Mouse (Mus musculus) stomach, embryonic 15.5 days (tissue): Measurements from ENCODE around the gene Slc8a2. TPM values are rescaled to one million over a fixed set of nuclear protein-coding genes. Genes with fewer than 3 reads are reported as not detected.

Source experiments
- ATAC-seq: fragments of 200-750 bp; cut with Nextera tagmentation; 2 replicates; pipeline ENCODE4 v1.8.0; 2017; ENCODE audit warnings: low read depth, moderate number of reproducible peaks, moderate TSS enrichment; ENCODE audit not compliant: insufficient read depth, low FRiP score
- H3K27ac ChIP-seq: fragments of 300-500 bp; sonication (generic); 2 replicates; pipeline ENCODE4 v1.5.1; 2015; ENCODE audit warnings: mild to moderate bottlenecking, inconsistent platforms
- H3K27me3 ChIP-seq: fragments of 300-500 bp; sonication (generic); replicated peaks from 2 replicates; pipeline ENCODE4 v1.6.1; 2015; ENCODE audit warnings: inconsistent platforms
- H3K36me3 ChIP-seq: fragments of 300-500 bp; sonication (generic); 2 replicates; pipeline ENCODE4 v1.6.1; 2015; ENCODE audit warnings: inconsistent platforms
- H3K4me1 ChIP-seq: fragments of 300-500 bp; sonication (generic); 2 replicates; pipeline ENCODE4 v1.6.1; 2015; ENCODE audit warnings: inconsistent platforms
- H3K4me2 ChIP-seq: fragments of 300-500 bp; sonication (generic); 2 replicates; pipeline ENCODE4 v1.6.1; 2015; ENCODE audit warnings: mild to moderate bottlenecking, inconsistent platforms
- H3K4me3 ChIP-seq: fragments of 300-500 bp; sonication (generic); replicated peaks from 2 replicates; pipeline ENCODE4 v1.5.1; 2015; ENCODE audit warnings: inconsistent platforms
- H3K9ac ChIP-seq: fragments of 300-500 bp; sonication (generic); 2 replicates; pipeline ENCODE4 v1.6.1; 2015; ENCODE audit warnings: inconsistent platforms
- H3K9me3 ChIP-seq: fragments of 300-500 bp; sonication (generic); 2 replicates; pipeline ENCODE4 v1.6.1; 2016; ENCODE audit warnings: inconsistent platforms
- WGBS: fragments of 180-500 bp; shearing (Covaris S2); methylation state at CpG from one replicate; pipeline ENCODE4 v1.1.7; 2015; 5-methylcytosine and 5-hydroxymethylcytosine counted together
- polyA plus RNA-seq: library from polyadenylated mRNA; unstranded; fragments of >200 nt; fragmentation: Nextera tagmentation; extraction: Ambion mirVana; gene quantifications from 2 replicates; pipeline ENCODE4 v1.2.1, GENCODE M21; 2015

The Slc8a2 gene
- polyA plus RNA-seq, 1 experiment from 2014 or later, result 0.30 TPM

DNA sequence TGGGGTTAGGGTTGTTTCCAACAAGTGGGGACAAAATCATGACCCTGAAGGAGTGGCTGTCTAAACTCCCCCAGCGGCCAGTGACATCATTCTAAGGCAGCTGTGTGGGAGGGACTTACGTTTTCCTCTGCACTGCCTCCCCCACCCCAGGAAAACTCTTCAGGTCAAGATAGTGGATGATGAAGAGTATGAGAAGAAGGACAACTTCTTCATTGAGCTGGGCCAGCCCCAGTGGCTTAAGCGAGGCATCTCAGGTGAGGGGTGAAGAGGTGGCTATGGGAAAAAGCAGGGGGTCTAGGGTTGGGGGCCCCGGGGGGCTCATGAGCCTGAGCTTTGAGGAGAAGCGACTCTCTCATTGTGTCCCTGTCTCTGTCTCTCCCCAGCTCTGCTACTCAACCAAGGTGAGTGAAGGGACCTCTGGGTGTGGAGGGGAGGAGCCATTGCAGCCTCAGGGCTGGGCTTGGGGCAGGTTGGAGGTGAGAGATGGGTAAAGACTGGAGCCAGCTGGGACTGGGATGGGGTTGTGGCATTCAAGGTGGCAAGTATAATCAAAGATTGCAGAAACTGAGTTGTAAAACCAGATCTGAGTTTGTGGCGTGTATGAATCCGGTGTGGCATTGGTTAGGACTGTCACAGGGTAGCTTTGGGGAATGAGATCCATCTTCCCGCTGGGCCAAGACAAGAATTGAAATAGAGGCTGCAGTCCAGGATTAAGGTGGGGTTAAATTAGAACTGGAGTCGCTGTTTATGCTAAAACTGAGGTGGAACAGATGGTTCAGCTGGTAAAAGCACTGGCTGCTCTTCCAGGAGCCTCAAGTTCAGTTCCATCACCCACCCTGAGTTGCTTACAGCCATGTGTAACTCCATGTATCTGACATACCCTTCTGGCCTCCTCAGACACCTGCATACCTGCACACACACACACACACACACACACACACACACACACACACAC lies 20.8 kb downstream of the Slc8a2 start:
- H3K27ac ChIP-seq, result no peak overlapping the region
- H3K4me3 ChIP-seq, result no peak overlapping the region
- no peaks in the 10 kb centered on the region for H3K36me3 ChIP-seq
- WGBS, result 64% methylated on average over 9 of the region's 9 CpGs
- no peaks in the 10 kb centered on the region for H3K9me3 ChIP-seq
- ATAC-seq, result no peak
- no peaks in the 10 kb centered on the region for H3K27me3 ChIP-seq
- no peaks in the 10 kb centered on the region for H3K4me1 ChIP-seq
- H3K9ac ChIP-seq, result no peak overlapping the region
- no peak overlapping the region for H3K4me2 ChIP-seq

DNA sequence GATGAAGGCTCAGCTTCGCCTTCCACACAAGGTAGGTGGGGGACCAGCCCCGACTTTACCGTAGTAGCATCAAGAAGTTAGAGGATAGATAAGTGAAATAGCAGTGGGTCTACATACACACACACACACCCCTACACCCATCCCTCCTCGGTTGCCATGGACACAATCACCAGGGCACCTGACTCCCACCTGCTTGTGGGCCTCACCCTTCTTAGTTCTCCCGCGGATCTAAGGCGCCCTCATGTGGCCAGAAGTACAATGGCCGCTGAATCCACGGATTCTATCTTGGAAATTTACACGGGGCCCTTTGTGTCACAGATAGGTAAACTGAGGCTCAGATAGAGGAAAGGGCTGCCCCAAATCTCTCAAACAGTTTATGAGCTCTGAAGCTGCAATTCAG lies 23.9 kb downstream of the Slc8a2 start:
- H3K4me1 ChIP-seq, result no peaks in the 10 kb centered on the region
- no peaks in the 10 kb centered on the region for H3K36me3 ChIP-seq
- ATAC-seq, result peak; percentile 66; the same call in 1 of the 2 replicates
- no peaks in the 10 kb centered on the region for H3K9me3 ChIP-seq
- WGBS, result 17% methylated on average over 10 of the region's 10 CpGs
- no peak overlapping the region for H3K27ac ChIP-seq
- H3K27me3 ChIP-seq, result peaks cover 2% of the 10 kb centered on the region; the same call in 1 of the 2 replicates
- no peak overlapping the region for H3K4me3 ChIP-seq
- no peak overlapping the region for H3K9ac ChIP-seq
- H3K4me2 ChIP-seq, result no peak overlapping the region

DNA sequence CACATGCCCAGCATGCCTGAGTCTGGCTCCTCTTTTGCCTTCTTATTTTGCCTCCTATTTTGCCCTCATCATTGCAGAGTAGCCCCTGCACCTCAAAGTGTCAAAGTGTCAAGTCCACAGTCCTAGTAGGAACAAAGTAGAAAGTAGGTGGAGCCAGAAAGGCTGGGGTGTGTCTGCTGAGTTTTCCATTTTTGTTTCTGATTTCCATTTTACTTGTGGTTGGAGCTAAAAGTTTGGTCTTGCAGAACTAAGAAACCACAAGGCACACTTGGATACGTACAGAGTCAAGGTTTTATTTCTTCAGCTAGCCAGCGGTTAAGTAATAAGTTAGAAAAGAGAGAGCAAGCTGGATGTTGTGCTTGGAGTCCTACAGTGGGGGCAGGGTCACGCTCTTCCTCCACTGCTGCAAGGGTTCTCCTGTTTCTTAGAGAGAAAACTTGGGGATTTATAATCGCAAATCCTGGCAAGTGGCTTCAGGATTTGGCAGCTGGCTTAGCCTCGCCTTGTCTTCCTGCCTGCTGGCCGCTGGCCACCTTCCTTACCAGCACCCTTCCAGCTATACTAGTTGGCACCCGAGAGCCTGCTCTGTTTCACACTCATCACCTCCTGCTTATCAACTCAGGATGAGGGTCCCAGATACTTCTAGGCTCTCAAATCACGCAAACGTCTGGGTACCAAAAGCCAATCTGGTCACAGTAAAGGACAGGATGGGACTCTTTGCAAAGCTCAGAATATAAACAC lies 25.7 kb downstream of the Slc8a2 start:
- Histone ChIP-seq H3K4me3 (no peak overlapping the region), H3K27ac (no peak overlapping the region), H3K27me3 (peaks cover 16% of the 10 kb centered on the region; the same call in 1 of the 2 replicates), H3K9me3 (no peaks in the 10 kb centered on the region), H3K4me1 (no peaks in the 10 kb centered on the region), H3K36me3 (no peaks in the 10 kb centered on the region), H3K4me2 (no peak overlapping the region), H3K9ac (no peak overlapping the region)
- ATAC-seq, result no peak
- 73% methylated on average over 9 of the region's 9 CpGs for WGBS

DNA sequence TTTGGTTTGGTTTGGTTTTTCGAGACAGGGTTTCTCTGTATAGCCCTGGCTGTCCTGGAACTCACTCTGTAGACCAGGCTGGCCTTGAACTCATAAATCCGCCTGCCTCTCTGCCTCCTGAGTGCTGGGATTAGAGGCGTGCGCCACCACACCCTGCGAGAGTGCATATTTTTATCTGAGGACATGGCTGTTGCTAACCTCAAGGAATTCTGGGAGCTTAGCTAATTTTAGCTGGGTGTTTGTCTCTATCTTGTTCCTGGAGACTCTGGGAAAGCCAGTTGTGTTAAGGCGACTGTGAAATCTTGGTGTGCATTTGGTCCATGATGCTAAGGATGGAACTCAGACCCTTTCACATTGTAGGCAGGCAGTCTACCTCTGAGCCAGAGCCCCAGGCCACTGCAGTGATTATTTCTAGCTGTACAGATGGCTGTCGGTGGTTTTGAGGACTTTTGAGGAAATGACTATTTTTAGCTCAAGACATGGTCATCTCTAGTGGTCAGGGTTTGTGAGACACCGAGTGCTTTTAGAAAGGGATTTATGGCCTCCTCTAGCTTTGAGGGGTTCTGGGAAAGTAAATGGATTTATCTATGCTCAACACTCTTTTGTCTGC lies 26.6 kb downstream of the Slc8a2 start:
- H3K9ac ChIP-seq, result no peak overlapping the region
- no peaks in the 10 kb centered on the region for H3K36me3 ChIP-seq
- H3K4me2 ChIP-seq, result no peak overlapping the region
- H3K27me3 ChIP-seq, result peaks cover 16% of the 10 kb centered on the region; the same call in 1 of the 2 replicates
- no peaks in the 10 kb centered on the region for H3K4me1 ChIP-seq
- H3K27ac ChIP-seq, result no peak overlapping the region
- WGBS, result 66% methylated on average over 8 of the region's 8 CpGs
- no peak for ATAC-seq
- H3K4me3 ChIP-seq, result no peak overlapping the region
- no peaks in the 10 kb centered on the region for H3K9me3 ChIP-seq

DNA sequence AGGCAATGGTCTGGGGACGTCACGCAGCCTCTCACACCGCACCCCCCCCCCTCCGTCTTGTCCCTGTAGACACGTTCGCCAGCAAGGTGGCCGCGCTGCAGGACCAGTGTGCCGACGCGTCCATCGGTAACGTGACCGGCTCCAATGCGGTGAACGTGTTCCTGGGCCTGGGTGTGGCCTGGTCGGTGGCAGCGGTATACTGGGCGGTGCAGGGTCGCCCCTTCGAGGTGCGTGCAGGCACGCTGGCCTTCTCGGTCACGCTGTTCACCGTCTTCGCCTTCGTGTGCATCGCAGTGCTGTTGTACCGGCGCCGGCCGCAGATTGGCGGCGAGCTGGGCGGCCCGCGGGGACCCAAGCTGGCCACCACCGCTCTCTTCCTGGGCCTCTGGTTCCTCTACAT lies 29.1 kb downstream of the Slc8a2 start:
- H3K9me3 ChIP-seq, result no peaks in the 10 kb centered on the region
- ATAC-seq, result no peak
- no peak overlapping the region for H3K27ac ChIP-seq
- 14% methylated on average over 39 of the region's 39 CpGs for WGBS
- no peak overlapping the region for H3K4me3 ChIP-seq
- H3K9ac ChIP-seq, result no peak overlapping the region
- H3K4me1 ChIP-seq, result no peaks in the 10 kb centered on the region
- peak overlapping the region; percentile 38 for H3K4me2 ChIP-seq
- H3K27me3 ChIP-seq, result peaks cover 16% of the 10 kb centered on the region; the same call in 1 of the 2 replicates
- H3K36me3 ChIP-seq, result no peaks in the 10 kb centered on the region

DNA sequence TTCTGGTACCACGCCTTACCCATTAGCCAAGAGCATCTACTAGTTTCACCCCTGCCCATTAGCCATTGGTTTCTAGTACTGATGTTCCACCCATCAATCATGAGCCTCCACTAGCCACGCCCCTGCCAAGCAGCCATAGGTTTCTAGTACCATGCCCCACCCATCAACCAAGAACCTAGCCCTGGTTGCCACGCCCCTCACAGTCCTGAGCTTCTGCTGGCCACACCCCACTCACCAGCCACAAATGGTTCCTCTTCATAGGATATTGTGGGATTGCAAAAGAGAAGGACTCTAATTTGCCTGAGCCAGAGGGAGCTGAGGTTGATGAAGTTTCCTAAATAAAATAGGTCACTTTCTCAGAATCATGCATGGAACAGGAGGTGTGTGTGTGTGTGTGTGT lies 31.1 kb downstream of the Slc8a2 start:
- no peak overlapping the region for H3K9ac ChIP-seq
- H3K4me2 ChIP-seq, result no peak overlapping the region
- peaks cover 16% of the 10 kb centered on the region; the same call in 1 of the 2 replicates for H3K27me3 ChIP-seq
- no peak overlapping the region for H3K4me3 ChIP-seq
- H3K9me3 ChIP-seq, result no peaks in the 10 kb centered on the region
- H3K27ac ChIP-seq, result no peak overlapping the region
- H3K4me1 ChIP-seq, result no peaks in the 10 kb centered on the region
- H3K36me3 ChIP-seq, result no peaks in the 10 kb centered on the region
- WGBS, result 68% methylated on average over 3 of the region's 3 CpGs
- ATAC-seq, result no peak

DNA sequence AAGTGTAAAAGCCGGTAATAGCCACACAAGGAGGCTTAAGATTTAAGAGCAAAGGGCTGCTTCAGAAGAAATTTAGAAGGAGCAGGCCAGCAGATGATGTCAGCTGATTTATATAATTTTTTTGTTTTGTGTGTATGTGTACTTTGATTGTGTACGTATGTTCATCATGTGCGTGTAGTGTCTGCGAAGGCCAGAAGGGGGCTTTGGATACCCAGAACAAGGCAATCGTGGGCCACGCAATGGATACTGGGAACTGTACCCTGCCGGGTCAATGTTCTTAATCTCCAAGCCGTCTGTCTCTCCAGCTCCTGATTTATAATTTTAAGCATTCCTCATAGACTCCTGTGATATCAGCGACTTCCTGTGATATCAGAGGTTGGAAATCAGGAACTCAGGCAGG lies 31.7 kb downstream of the Slc8a2 start:
- Histone ChIP-seq H3K9me3 (no peaks in the 10 kb centered on the region), H3K4me1 (no peaks in the 10 kb centered on the region), H3K9ac (no peak overlapping the region), H3K4me2 (no peak overlapping the region), H3K27me3 (peaks cover 16% of the 10 kb centered on the region; the same call in 1 of the 2 replicates), H3K27ac (no peak overlapping the region), H3K4me3 (no peak overlapping the region), H3K36me3 (no peaks in the 10 kb centered on the region)
- 81% methylated on average over 9 of the region's 9 CpGs for WGBS
- no peak for ATAC-seq

DNA sequence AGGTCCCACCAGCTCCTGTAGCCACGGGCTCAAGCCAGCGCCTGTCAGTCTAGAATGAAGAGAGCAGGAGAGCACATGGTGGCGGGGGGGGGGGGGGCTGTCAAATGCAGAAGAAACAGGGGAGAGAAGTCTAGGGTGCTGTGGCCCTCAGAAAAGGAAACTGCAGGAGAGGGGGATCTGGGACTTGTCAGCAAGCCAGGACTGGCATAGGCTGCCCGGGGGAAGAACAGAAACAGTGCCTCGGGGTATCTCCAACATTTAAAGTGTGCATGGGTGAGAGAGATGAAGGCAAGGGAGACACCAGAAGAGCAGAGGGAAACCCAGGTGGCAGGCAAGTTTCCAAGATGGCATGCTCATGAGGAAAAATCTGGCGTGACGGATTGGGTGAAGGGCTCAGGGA lies 32.4 kb downstream of the Slc8a2 start:
- no peak overlapping the region for H3K27ac ChIP-seq
- WGBS, result 72% methylated on average over 7 of the region's 7 CpGs
- H3K27me3 ChIP-seq, result peaks cover 16% of the 10 kb centered on the region; the same call in 1 of the 2 replicates
- no peaks in the 10 kb centered on the region for H3K9me3 ChIP-seq
- no peak overlapping the region for H3K4me2 ChIP-seq
- no peaks in the 10 kb centered on the region for H3K4me1 ChIP-seq
- H3K9ac ChIP-seq, result no peak overlapping the region
- no peak overlapping the region for H3K4me3 ChIP-seq
- ATAC-seq, result no peak
- no peaks in the 10 kb centered on the region for H3K36me3 ChIP-seq

DNA sequence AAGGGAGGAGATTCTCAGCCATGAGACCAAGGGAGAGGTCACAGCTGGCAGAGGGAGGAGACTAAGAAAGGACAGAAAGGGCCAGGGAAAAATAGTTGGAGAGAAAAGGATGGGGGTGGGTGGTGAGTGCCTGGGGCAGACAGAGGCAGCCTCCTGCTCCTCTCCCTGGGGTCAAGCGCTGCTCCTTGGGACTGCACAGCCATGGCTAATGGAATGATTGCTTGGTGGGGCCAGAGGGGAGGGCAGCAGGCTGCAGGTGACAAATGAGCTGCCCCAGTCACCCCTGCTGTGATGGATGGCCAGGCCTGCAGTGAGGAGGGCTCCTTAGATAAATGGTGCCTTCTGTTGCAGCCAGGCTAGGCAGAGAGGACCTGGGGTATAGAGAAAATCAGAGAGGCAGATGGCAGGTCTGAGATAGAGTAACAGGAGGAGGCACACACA lies 42.5 kb downstream of the Slc8a2 start:
- Histone ChIP-seq H3K27ac (no peak overlapping the region), H3K36me3 (no peaks in the 10 kb centered on the region), H3K4me1 (peaks cover 15% of the 10 kb centered on the region; the same call in 1 of the 2 replicates), H3K9me3 (no peaks in the 10 kb centered on the region), H3K4me3 (no peak overlapping the region), H3K4me2 (no peak overlapping the region), H3K9ac (no peak overlapping the region), H3K27me3 (no peaks in the 10 kb centered on the region)
- WGBS, result 17% methylated on average over 1 of the region's 1 CpGs
- no peak for ATAC-seq

DNA sequence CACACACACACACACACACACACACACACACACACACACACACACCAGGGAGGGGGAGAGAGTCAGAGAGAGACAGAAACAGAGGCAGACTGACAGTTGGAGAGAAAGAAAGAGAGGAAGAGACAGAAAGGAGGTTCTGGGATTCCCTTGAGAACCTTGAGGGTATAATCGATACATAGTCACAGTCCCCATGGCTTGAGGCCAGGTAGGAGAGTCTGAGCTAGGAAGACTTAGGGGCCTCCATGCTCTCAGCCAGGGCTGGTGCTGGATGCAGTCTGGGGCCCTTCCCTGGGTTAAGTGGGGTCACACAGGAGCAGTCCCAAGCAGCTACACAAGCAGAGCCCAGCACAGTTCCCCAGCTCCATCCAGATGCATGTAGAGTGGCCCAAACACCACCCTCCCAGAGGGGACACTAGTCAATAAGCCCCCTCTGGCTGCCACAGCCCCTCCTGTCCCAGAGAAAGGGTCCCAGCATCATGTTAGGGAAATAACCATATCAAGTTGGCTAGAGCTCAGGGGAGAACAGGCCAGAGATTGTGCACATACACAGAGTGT lies 43.0 kb downstream of the Slc8a2 start:
- ATAC-seq, result no peak
- Histone ChIP-seq H3K27me3 (no peaks in the 10 kb centered on the region), H3K36me3 (no peaks in the 10 kb centered on the region), H3K9me3 (no peaks in the 10 kb centered on the region), H3K4me2 (no peak overlapping the region), H3K4me1 (peaks cover 15% of the 10 kb centered on the region; the same call in 1 of the 2 replicates), H3K27ac (no peak overlapping the region), H3K4me3 (no peak overlapping the region), H3K9ac (no peak overlapping the region)
- 5% methylated on average over 1 of the region's 1 CpGs for WGBS

DNA sequence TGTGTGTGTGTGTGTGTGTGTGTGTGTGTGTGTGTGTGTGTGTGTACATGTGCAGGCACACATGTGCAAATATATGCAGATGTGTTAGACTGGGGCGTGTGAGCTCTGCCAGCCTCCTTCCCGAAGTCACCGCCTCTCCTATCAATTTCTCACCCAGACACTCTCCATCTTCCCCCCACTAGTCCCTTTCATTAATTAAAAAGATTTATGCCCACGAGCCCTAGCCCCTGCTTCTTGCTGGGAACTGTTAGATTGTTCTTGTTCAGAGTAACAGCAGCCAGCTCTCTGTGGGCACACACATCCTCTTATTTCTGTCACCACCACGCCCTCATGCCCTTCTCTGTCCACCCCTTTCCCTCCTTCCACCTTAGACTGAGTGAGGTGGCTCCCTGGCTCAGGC lies 43.5 kb downstream of the Slc8a2 start:
- Histone ChIP-seq H3K9ac (no peak overlapping the region), H3K27ac (no peak overlapping the region), H3K36me3 (no peaks in the 10 kb centered on the region), H3K9me3 (no peaks in the 10 kb centered on the region), H3K4me2 (no peak overlapping the region), H3K4me1 (peaks cover 15% of the 10 kb centered on the region; the same call in 1 of the 2 replicates), H3K27me3 (no peaks in the 10 kb centered on the region), H3K4me3 (no peak overlapping the region)
- WGBS, result 29% methylated on average over 5 of the region's 5 CpGs
- ATAC-seq, result no peak
